Mouse (Mus musculus) G1E (cell line): Measurements from ENCODE around the gene Srpk2.

Source experiments
- CTCF ChIP-seq: IDR thresholded peaks from 2 replicates; pipeline ENCODE4 v1.5.1; 2012; ENCODE audit warnings: low read depth, low read length, inconsistent platforms, mixed read lengths
- GATA1 ChIP-seq: IDR thresholded peaks from 2 replicates; pipeline ENCODE4 v1.6.1; 2012; ENCODE audit warnings: borderline replicate concordance, low read length, inconsistent platforms, mixed read lengths
- GATA2 ChIP-seq: IDR thresholded peaks from 2 replicates; pipeline ENCODE4 v1.6.1; 2012; ENCODE audit warnings: low read depth, low read length, inconsistent platforms, borderline replicate concordance
- POLR2AphosphoS5 ChIP-seq: IDR thresholded peaks from 2 replicates; pipeline ENCODE4 v1.6.1; 2012; ENCODE audit warnings: low read depth, low read length, inconsistent platforms; ENCODE audit not compliant: insufficient replicate concordance
- TAL1 ChIP-seq: conservative IDR thresholded peaks from 2 replicates; pipeline ENCODE4 v1.6.1; 2012; ENCODE audit warnings: low read depth, low read length, inconsistent platforms, mixed read lengths

DNA sequence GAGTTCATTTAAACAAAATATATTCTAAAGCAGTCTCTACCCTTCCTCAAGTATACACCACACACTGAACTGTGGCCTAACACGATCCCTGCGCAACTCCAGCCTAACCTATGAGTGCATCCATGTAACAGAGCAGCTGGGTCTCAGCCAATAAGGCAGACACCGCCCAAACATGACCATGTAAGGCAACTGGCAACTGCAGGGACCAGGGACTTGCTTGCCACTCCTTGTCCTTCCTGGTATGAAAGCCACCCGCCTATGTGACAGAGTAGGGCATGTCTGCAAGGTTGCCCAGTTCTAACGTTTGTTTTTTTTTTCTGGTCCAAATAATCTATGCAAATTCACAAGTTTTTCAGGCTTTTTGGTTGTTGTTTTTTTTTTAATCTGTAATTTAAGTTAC is 132.7 kb downstream of the Srpk2 start:
- TF ChIP-seq POLR2AphosphoS5 (no peak), CTCF (no peak), GATA1 (no peak), GATA2 (no peak), TAL1 (no peak)
